Mouse (Mus musculus) liver, embryonic 12.5 days (tissue): ENCODE data around the gene Ncor2. TPM values are rescaled to one million over a fixed set of nuclear protein-coding genes. Genes with fewer than 3 reads are reported as not detected.

Experiments
- ATAC-seq: fragments of 200-750 bp; cut with Nextera tagmentation; 2 replicates; pipeline ENCODE4 v1.8.0; 2017; ENCODE audit warnings: moderate number of reproducible peaks, mild to moderate bottlenecking, moderate library complexity
- H3K27ac ChIP-seq: fragments of 300-500 bp; sonication (generic); 2 replicates; pipeline ENCODE4 v1.5.1; 2016; ENCODE audit warnings: mild to moderate bottlenecking
- H3K27me3 ChIP-seq: fragments of 300-500 bp; sonication (generic); replicated peaks from 2 replicates; pipeline ENCODE4 v1.6.1; 2016; ENCODE audit warnings: mild to moderate bottlenecking, moderate library complexity
- H3K36me3 ChIP-seq: fragments of 300-500 bp; sonication (generic); 2 replicates; pipeline ENCODE4 v1.6.1; 2016; ENCODE audit warnings: mild to moderate bottlenecking, moderate library complexity
- H3K4me1 ChIP-seq: fragments of 300-500 bp; sonication (generic); 2 replicates; pipeline ENCODE4 v1.6.1; 2016
- H3K4me2 ChIP-seq: fragments of 300-500 bp; sonication (generic); 2 replicates; pipeline ENCODE4 v1.6.1; 2016; ENCODE audit warnings: mild to moderate bottlenecking, moderate library complexity
- H3K4me3 ChIP-seq: fragments of 300-500 bp; sonication (generic); 2 replicates; pipeline ENCODE4 v1.5.1; 2016; ENCODE audit warnings: mild to moderate bottlenecking, moderate library complexity
- H3K9ac ChIP-seq: fragments of 300-500 bp; sonication (generic); 2 replicates; pipeline ENCODE4 v1.6.1; 2016; ENCODE audit warnings: mild to moderate bottlenecking, moderate library complexity
- H3K9me3 ChIP-seq: fragments of 300-500 bp; sonication (generic); replicated peaks from 2 replicates; pipeline ENCODE4 v1.6.1; 2016; ENCODE audit warnings: mild to moderate bottlenecking, moderate library complexity
- WGBS: fragments of 180-500 bp; shearing (Covaris S2); methylation state at CpG from one replicate; pipeline ENCODE4 v1.1.7; 2016; ENCODE audit not compliant: insufficient replicate concordance; 5-methylcytosine and 5-hydroxymethylcytosine counted together
- polyA plus RNA-seq: library from polyadenylated mRNA; unstranded; fragments of >200 nt; fragmentation: Nextera tagmentation; extraction: Ambion mirVana; gene quantifications from 2 replicates; pipeline ENCODE4 v1.2.1, GENCODE M21; 2016

Ncor2 gene
- polyA plus RNA-seq, 1 experiment from 2014 or later, result 10.0 TPM

GRCm38 (mm10) chr5:124992891-124993290 lies 186.1 kb downstream of the Ncor2 start:
- Histone ChIP-seq H3K4me1 (0 out of 2 replicates have a peak, but pooled peaks cover 4% of the 10 kb centered on the region), H3K4me2 (no peak overlapping the region), H3K27ac (no peak overlapping the region), H3K9ac (no peak overlapping the region), H3K9me3 (no peaks in the 10 kb centered on the region), H3K4me3 (no peak overlapping the region), H3K36me3 (no peaks in the 10 kb centered on the region), H3K27me3 (peaks cover 26% of the 10 kb centered on the region)
- no peak for ATAC-seq
- 13% methylated on average over 11 of the region's 11 CpGs for WGBS

GRCm38 (mm10) chr5:124992323-124992722 lies 186.7 kb downstream of the Ncor2 start:
- Histone ChIP-seq H3K4me3 (no peak overlapping the region), H3K9ac (no peak overlapping the region), H3K27ac (no peak overlapping the region), H3K27me3 (peaks cover 26% of the 10 kb centered on the region), H3K4me1 (0 out of 2 replicates have a peak, but pooled peaks cover 4% of the 10 kb centered on the region), H3K9me3 (no peaks in the 10 kb centered on the region), H3K4me2 (no peak overlapping the region), H3K36me3 (no peaks in the 10 kb centered on the region)
- 67% methylated on average over 8 of the region's 8 CpGs for WGBS
- no peak for ATAC-seq

- ATAC-seq, result no peak
- Histone ChIP-seq H3K9ac (no peak overlapping the region), H3K27ac (no peak overlapping the region), H3K9me3 (no peaks in the 10 kb centered on the region), H3K36me3 (no peaks in the 10 kb centered on the region), H3K4me1 (0 out of 2 replicates have a peak, but pooled peaks cover 4% of the 10 kb centered on the region), H3K4me2 (no peak overlapping the region), H3K4me3 (no peak overlapping the region), H3K27me3 (peaks cover 26% of the 10 kb centered on the region)
- 71% methylated on average over 2 of the region's 2 CpGs for WGBS
Observed at GRCm38 (mm10) chr5:124989724-124990123, 189.3 kb downstream of the Ncor2 start.

GRCm38 (mm10) chr5:124986656-124987055 lies 192.4 kb downstream of the Ncor2 start:
- no peaks in the 10 kb centered on the region for H3K36me3 ChIP-seq
- no peak overlapping the region for H3K27ac ChIP-seq
- 71% methylated on average over 5 of the region's 5 CpGs for WGBS
- peaks cover 11% of the 10 kb centered on the region; the same call in 1 of the 2 replicates for H3K9me3 ChIP-seq
- H3K9ac ChIP-seq, result no peak overlapping the region
- no peaks in the 10 kb centered on the region for H3K27me3 ChIP-seq
- no peak overlapping the region for H3K4me3 ChIP-seq
- ATAC-seq, result no peak
- no peaks in the 10 kb centered on the region for H3K4me1 ChIP-seq
- H3K4me2 ChIP-seq, result no peak overlapping the region

- Histone ChIP-seq H3K27me3 (no peaks in the 10 kb centered on the region), H3K4me1 (no peaks in the 10 kb centered on the region), H3K4me2 (no peak overlapping the region), H3K27ac (no peak overlapping the region), H3K9me3 (peaks cover 11% of the 10 kb centered on the region; the same call in 1 of the 2 replicates), H3K4me3 (no peak overlapping the region), H3K36me3 (no peaks in the 10 kb centered on the region), H3K9ac (no peak overlapping the region)
- ATAC-seq, result no peak
- WGBS, result 65% methylated on average over 5 of the region's 5 CpGs
Observed at GRCm38 (mm10) chr5:124986222-124986621, 192.8 kb downstream of the Ncor2 start.

GRCm38 (mm10) chr5:124969790-124970189 lies 209.2 kb downstream of the Ncor2 start:
- H3K27me3 ChIP-seq, result no peaks in the 10 kb centered on the region
- H3K9me3 ChIP-seq, result no peaks in the 10 kb centered on the region
- H3K4me2 ChIP-seq, result no peak overlapping the region
- 0 out of 2 replicates have a peak, but pooled peaks cover 5% of the 10 kb centered on the region for H3K4me1 ChIP-seq
- H3K4me3 ChIP-seq, result no peak overlapping the region
- no peak overlapping the region for H3K9ac ChIP-seq
- ATAC-seq, result no peak
- 53% methylated on average over 8 of the region's 8 CpGs for WGBS
- H3K36me3 ChIP-seq, result no peaks in the 10 kb centered on the region
- no peak overlapping the region for H3K27ac ChIP-seq

Other genes starting within 250 kb of the Ncor2 start
- gene Rflna, start 176.0 kb downstream of the Ncor2 start, polyA plus RNA-seq, result 0.45 and 0.69 TPM in 2 replicates
- 87.1 and 88.8 TPM in 2 replicates for gene Scarb1, start 161.9 kb upstream of the Ncor2 start, polyA plus RNA-seq
- gene Gm10382, start 210.1 kb upstream of the Ncor2 start, polyA plus RNA-seq, result 0.38 and 0.66 TPM in 2 replicates
- gene Ubc, start 211.0 kb upstream of the Ncor2 start, polyA plus RNA-seq, result 657 and 673 TPM in 2 replicates